Mouse (Mus musculus): ENCODE measurements around the gene Efhc1. TPM values are rescaled to one million over a fixed set of nuclear protein-coding genes. Genes with fewer than 3 reads are reported as not detected.
"Not testable (repeated sequence)": the region's sequence is repeated elsewhere in the genome, so short reads cannot be mapped to it uniquely, and the experiment has no call there.

Gene Efhc1
- polyA plus RNA-seq (2017; shearing (Covaris generic)), result 1 to 10 TPM in 1 of 2 experiments, under 1 TPM in 1; 0.65 to 1.3 TPM

- peak; percentile 92 for ATAC-seq
These were observed at the start of gene Efhc1 for GRCm38 (mm10) chr1:20951300-20951763. TSS of gene Efhc1 (plus strand) at chr1:20951626.

GRCm38 (mm10) chr1:20905501-20906127 lies 45.8 kb upstream of the Efhc1 start:
- no peak for ATAC-seq

GRCm38 (mm10) chr1:20906128-20906515 lies 45.3 kb upstream of the Efhc1 start:
- ATAC-seq, result no peak

GRCm38 (mm10) chr1:20908541-20908940 lies 42.9 kb upstream of the Efhc1 start:
- ATAC-seq, result no peak

GRCm38 (mm10) chr1:20912115-20912514 lies 39.3 kb upstream of the Efhc1 start:
- ATAC-seq, result no peak

GRCm38 (mm10) chr1:20912527-20913171 lies 38.8 kb upstream of the Efhc1 start:
- peak; percentile 91 for ATAC-seq

- ATAC-seq, result no peak
These were observed 36.7 kb upstream of the Efhc1 start for GRCm38 (mm10) chr1:20914769-20915168.

GRCm38 (mm10) chr1:20915608-20916007 lies 35.8 kb upstream of the Efhc1 start:
- ATAC-seq, result no peak

- ATAC-seq, result no peak
These were observed 33.9 kb upstream of the Efhc1 start for GRCm38 (mm10) chr1:20917496-20918050.

GRCm38 (mm10) chr1:20919728-20920127 lies 31.7 kb upstream of the Efhc1 start:
- ATAC-seq, result no peak

GRCm38 (mm10) chr1:20921081-20921528 lies 30.3 kb upstream of the Efhc1 start:
- ATAC-seq, result no peak

GRCm38 (mm10) chr1:20922612-20923399 lies 28.6 kb upstream of the Efhc1 start:
- no peak for ATAC-seq

- ATAC-seq, result not testable (repeated sequence)
These were observed 26.1 kb upstream of the Efhc1 start for GRCm38 (mm10) chr1:20925324-20925723.

- peak; percentile 44 for ATAC-seq
These were observed 25.5 kb upstream of the Efhc1 start for GRCm38 (mm10) chr1:20925926-20926325.

- ATAC-seq, result peak; percentile 63
These were observed 25.1 kb upstream of the Efhc1 start for GRCm38 (mm10) chr1:20926376-20926775.

GRCm38 (mm10) chr1:20928487-20928886 lies 22.9 kb upstream of the Efhc1 start:
- ATAC-seq, result no peak

- peak; percentile 96 for ATAC-seq
These were observed 18.0 kb upstream of the Efhc1 start for GRCm38 (mm10) chr1:20933457-20933856.

GRCm38 (mm10) chr1:20935106-20935505 lies 16.3 kb upstream of the Efhc1 start:
- no peak for ATAC-seq

GRCm38 (mm10) chr1:20939046-20939445 lies 12.4 kb upstream of the Efhc1 start:
- ATAC-seq, result peak; percentile 93

- no peak for ATAC-seq
These were observed 11.3 kb upstream of the Efhc1 start for GRCm38 (mm10) chr1:20940151-20940550.

GRCm38 (mm10) chr1:20941322-20941721 lies 10.1 kb upstream of the Efhc1 start:
- ATAC-seq, result no peak

- ATAC-seq, result no peak
These were observed 9.6 kb upstream of the Efhc1 start for GRCm38 (mm10) chr1:20941857-20942256.

- no peak for ATAC-seq
These were observed 8.4 kb upstream of the Efhc1 start for GRCm38 (mm10) chr1:20943016-20943415.

All from activated CD4-positive, CD25-positive, alpha-beta regulatory T cell, adult 4 months (primary cell).